Mouse (Mus musculus): ENCODE results near the gene Zfp367. TPM values are rescaled to one million over a fixed set of nuclear protein-coding genes. Genes with fewer than 3 reads are reported as not detected.

The Zfp367 gene
- polyA plus RNA-seq, 1 experiment from 2014 or later, result 15.6 TPM

DNA sequence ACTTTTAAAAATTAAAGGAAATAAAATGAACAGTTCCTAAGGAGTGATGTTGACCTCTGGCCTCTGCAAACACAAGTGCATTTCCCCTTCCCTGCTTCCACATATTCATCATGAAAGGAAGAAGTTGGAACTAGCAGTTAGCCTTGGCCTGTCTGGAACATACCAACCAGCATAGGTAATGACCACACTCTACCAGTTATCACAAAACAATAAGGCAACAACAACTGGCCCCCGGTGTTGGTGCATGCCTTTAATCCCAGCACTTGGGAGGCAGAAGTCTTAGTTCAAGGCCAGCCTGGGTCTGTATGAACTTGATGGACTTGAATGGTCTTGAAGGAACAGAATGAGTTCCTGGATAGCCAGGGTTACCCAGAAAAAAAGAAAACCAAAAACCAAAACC lies 42.6 kb downstream of the Zfp367 start:
- Histone ChIP-seq H3K4me1 (peaks cover 7% of the 10 kb centered on the region; the same call in 1 of the 2 replicates), H3K9me3 (no peaks in the 10 kb centered on the region), H3K36me3 (no peaks in the 10 kb centered on the region), H3K4me3 (no peak overlapping the region), H3K27ac (no peak overlapping the region), H3K9ac (no peak overlapping the region), H3K27me3 (no peaks in the 10 kb centered on the region), H3K4me2 (no peak overlapping the region)
- WGBS, result 92% methylated on average over 1 of the region's 1 CpGs
- ATAC-seq (ENCODE audit: insufficient number of reproducible peaks, insufficient read depth, low FRiP score, low TSS enrichment, low read depth), result no peak

DNA sequence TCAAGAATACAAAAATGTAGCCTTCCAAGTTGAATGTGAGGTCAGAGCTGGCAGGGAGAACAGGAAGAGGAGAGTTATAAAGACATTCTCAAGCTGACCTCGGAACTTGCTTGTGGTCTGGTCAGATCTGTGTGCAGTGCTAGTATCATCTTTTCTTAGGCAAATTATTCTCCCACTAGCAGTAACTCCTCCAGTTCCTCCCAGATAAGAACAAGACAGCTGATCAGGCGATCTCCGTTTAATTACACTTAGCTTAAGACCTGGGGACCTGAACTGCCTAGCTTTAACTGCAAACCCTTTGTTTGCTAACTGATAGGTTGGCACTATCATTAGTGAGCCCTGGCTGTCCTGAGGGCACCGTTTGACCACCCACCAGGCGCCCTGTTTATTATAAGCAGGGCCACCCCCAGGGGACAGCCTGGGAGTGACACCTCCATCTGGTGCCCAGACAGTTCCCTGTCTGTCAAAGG lies 44.6 kb downstream of the Zfp367 start:
- 10% methylated on average over 5 of the region's 5 CpGs for WGBS
- H3K9me3 ChIP-seq, result no peaks in the 10 kb centered on the region
- ATAC-seq (ENCODE audit: insufficient number of reproducible peaks, insufficient read depth, low FRiP score, low TSS enrichment, low read depth), result no peak
- peaks cover 7% of the 10 kb centered on the region; the same call in 1 of the 2 replicates for H3K4me1 ChIP-seq
- no peak overlapping the region for H3K9ac ChIP-seq
- no peak overlapping the region for H3K4me2 ChIP-seq
- no peaks in the 10 kb centered on the region for H3K27me3 ChIP-seq
- no peak overlapping the region for H3K4me3 ChIP-seq
- H3K36me3 ChIP-seq, result no peaks in the 10 kb centered on the region
- no peak overlapping the region for H3K27ac ChIP-seq

DNA sequence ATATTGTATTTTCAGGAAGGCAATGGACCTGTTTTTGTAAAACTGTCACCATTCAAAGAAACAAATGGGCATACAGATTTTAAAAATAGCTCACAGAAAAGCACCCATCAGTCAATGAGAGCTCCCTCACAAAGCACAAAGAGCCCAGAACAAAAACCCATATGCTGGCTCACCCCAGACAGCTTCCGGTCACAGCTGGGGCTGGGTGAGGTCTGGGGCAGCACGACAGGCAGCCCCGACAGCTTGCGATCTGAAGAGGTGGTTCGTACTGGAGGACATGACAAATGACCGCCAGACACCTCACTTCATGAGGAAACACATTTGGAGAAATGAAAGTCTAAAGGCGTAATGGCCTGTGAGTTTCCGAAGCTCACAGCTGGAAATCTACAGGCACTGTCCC lies 45.5 kb downstream of the Zfp367 start:
- Histone ChIP-seq H3K27me3 (no peaks in the 10 kb centered on the region), H3K4me3 (no peak overlapping the region), H3K9me3 (no peaks in the 10 kb centered on the region), H3K36me3 (no peaks in the 10 kb centered on the region), H3K9ac (no peak overlapping the region), H3K4me1 (peaks cover 7% of the 10 kb centered on the region; the same call in 1 of the 2 replicates), H3K4me2 (no peak overlapping the region), H3K27ac (no peak overlapping the region)
- 28% methylated on average over 8 of the region's 8 CpGs for WGBS
- no peak for ATAC-seq (ENCODE audit: insufficient number of reproducible peaks, insufficient read depth, low FRiP score, low TSS enrichment, low read depth)

DNA sequence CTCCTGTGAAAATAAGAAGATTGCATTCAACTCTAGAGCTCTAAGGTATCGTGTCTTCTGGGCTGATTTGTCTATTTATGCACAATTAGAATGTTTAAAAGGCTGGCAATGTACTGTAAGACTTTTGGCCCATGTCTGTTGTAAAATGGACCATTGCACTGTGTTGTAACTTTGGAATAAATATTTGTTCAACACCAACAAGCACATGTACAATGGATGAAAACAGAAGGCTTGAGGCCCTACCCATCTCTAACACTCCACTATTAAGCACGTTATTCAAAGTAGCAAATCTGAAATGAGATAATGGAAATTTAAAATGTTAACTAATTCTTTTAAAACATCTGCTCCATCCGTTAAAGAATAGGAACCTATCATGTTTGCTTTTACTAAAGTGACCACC lies 45.9 kb downstream of the Zfp367 start:
- no peak for ATAC-seq (ENCODE audit: insufficient number of reproducible peaks, insufficient read depth, low FRiP score, low TSS enrichment, low read depth)
- H3K4me3 ChIP-seq, result no peak overlapping the region
- no peaks in the 10 kb centered on the region for H3K27me3 ChIP-seq
- H3K36me3 ChIP-seq, result no peaks in the 10 kb centered on the region
- no peak overlapping the region for H3K27ac ChIP-seq
- 73% methylated on average over 3 of the region's 3 CpGs for WGBS
- H3K9ac ChIP-seq, result no peak overlapping the region
- H3K4me1 ChIP-seq, result peaks cover 7% of the 10 kb centered on the region; the same call in 1 of the 2 replicates
- no peaks in the 10 kb centered on the region for H3K9me3 ChIP-seq
- no peak overlapping the region for H3K4me2 ChIP-seq

DNA sequence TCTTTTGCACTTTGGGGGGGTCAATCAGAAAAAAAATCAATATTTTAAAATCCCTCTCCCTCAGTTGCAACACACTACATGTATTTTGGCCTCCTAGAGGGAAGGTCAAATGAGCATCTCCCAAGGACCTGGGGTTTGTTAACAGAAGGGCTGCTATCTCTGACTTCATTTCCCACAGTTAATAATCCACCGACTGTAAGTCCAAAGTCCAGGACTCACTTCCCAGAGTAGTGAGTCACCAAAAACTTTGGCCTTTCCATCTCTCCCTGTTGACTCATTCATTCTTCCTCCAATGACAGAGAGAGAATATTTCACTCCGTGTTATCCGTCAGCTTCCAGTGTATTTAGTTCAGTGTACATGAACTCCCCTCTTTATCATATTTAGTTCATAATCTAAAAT lies 47.3 kb downstream of the Zfp367 start:
- WGBS, result 89% methylated on average over 3 of the region's 3 CpGs

DNA sequence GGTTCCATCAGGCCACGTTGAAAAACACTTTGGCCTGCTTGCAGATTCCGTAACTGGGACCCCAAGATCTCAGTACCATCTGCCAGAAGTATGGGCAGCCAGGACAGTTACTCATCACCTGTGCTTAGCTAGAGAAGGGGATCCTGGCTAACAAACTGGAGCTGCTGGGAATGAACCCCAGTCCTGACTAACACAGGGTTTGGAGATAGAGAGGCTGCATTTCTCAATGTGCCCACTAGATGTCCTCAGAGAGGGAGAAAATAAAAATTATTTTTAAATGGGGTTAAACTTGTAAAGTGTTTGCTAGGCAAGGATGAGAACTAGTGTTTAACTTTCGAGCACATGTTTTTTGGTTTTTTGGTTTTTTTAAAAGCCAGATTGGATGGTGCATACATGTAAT lies 52.8 kb downstream of the Zfp367 start:
- H3K27ac ChIP-seq, result no peak overlapping the region
- no peak overlapping the region for H3K9ac ChIP-seq
- no peaks in the 10 kb centered on the region for H3K4me1 ChIP-seq
- H3K9me3 ChIP-seq, result no peaks in the 10 kb centered on the region
- no peaks in the 10 kb centered on the region for H3K27me3 ChIP-seq
- no peak overlapping the region for H3K4me2 ChIP-seq
- H3K36me3 ChIP-seq, result no peaks in the 10 kb centered on the region
- ATAC-seq (ENCODE audit: insufficient number of reproducible peaks, insufficient read depth, low FRiP score, low TSS enrichment, low read depth), result no peak
- 63% methylated on average over 3 of the region's 3 CpGs for WGBS
- no peak overlapping the region for H3K4me3 ChIP-seq

More for the DNA sequence above, 47.3 kb downstream of the Zfp367 start:
- H3K27me3 ChIP-seq, result no peaks in the 10 kb centered on the region
- no peak for ATAC-seq (ENCODE audit: insufficient number of reproducible peaks, insufficient read depth, low FRiP score, low TSS enrichment, low read depth)
- no peak overlapping the region for H3K4me2 ChIP-seq
- H3K9ac ChIP-seq, result no peak overlapping the region
- no peaks in the 10 kb centered on the region for H3K9me3 ChIP-seq
- no peaks in the 10 kb centered on the region for H3K36me3 ChIP-seq
- H3K4me1 ChIP-seq, result peaks cover 7% of the 10 kb centered on the region; the same call in 1 of the 2 replicates
- no peak overlapping the region for H3K4me3 ChIP-seq
- H3K27ac ChIP-seq, result no peak overlapping the region

DNA sequence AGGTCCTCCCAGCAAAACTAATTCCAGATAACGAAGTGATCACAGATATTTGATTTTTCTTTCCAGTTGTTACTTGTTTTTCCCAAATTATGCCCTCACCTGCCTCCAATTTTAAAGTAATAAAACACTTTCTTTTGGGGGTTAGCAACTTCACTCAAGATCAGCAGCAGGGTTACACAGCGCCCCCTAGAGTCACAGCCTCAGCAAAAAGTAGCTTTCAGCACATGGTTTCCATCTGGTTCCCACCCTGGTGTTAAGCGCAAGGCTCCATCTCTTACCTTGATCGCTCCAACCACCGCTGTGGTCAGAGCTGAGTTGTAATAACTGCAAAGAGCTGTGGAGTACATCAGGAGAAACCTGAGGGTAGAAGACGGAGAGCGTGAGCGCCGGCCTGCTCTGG lies 54.0 kb downstream of the Zfp367 start:
- H3K27me3 ChIP-seq, result no peaks in the 10 kb centered on the region
- no peak overlapping the region for H3K27ac ChIP-seq
- H3K4me3 ChIP-seq, result no peak overlapping the region
- WGBS, result 72% methylated on average over 9 of the region's 9 CpGs
- H3K9ac ChIP-seq, result no peak overlapping the region
- H3K9me3 ChIP-seq, result no peaks in the 10 kb centered on the region
- ATAC-seq (ENCODE audit: insufficient number of reproducible peaks, insufficient read depth, low FRiP score, low TSS enrichment, low read depth), result no peak
- H3K36me3 ChIP-seq, result no peaks in the 10 kb centered on the region
- H3K4me2 ChIP-seq, result no peak overlapping the region
- no peaks in the 10 kb centered on the region for H3K4me1 ChIP-seq

DNA sequence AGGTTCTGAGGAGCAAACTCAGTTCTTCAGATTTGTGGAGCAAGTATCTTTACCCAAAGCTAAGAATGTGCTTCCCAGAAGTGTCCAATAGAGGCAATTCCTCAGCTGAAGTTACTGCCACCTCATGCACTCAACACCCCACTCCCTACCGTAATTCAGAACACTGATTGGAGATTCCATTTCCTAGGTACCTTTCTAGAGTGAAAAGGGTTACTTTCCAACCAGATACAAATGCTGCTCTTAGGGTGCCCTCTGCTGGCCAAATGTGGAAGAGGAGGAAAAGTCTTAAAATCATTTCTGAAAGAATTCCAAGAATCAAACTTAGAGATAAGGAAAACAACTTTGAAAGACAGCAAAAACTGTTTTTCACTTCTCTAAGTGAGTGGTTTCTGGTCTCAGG lies 59.7 kb downstream of the Zfp367 start:
- WGBS, result 0% methylated on average over 1 of the region's 1 CpGs
- no peaks in the 10 kb centered on the region for H3K27me3 ChIP-seq
- no peaks in the 10 kb centered on the region for H3K36me3 ChIP-seq
- H3K4me2 ChIP-seq, result no peak overlapping the region
- no peak overlapping the region for H3K9ac ChIP-seq
- H3K4me3 ChIP-seq, result no peak overlapping the region
- no peak overlapping the region for H3K27ac ChIP-seq
- no peaks in the 10 kb centered on the region for H3K9me3 ChIP-seq
- H3K4me1 ChIP-seq, result peaks cover 8% of the 10 kb centered on the region
- ATAC-seq (ENCODE audit: insufficient number of reproducible peaks, insufficient read depth, low FRiP score, low TSS enrichment, low read depth), result no peak

DNA sequence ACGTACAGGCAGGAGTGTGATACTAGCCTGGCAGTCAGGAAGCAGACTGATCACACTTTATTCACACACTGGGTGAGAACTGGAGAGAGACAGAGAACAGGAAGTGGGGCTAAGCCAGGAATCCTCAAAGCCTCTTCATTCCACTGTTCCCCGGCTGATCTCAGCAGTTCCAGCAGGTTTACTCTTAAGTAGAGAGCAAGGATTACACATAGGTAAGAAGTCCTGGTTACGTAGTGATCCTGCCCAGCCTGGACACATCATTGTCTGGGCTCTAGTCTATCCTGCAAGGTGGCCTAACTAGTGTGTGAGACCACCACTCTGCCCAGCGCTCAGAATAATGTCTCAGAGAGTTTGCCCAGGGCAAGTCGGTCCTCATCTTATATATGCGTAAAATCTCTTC lies 60.2 kb downstream of the Zfp367 start:
- Histone ChIP-seq H3K27me3 (no peaks in the 10 kb centered on the region), H3K27ac (no peak overlapping the region), H3K4me2 (no peak overlapping the region), H3K9ac (no peak overlapping the region), H3K9me3 (no peaks in the 10 kb centered on the region), H3K4me3 (no peak overlapping the region), H3K4me1 (peaks cover 8% of the 10 kb centered on the region), H3K36me3 (no peaks in the 10 kb centered on the region)
- WGBS, result 61% methylated on average over 6 of the region's 6 CpGs
- ATAC-seq (ENCODE audit: insufficient number of reproducible peaks, insufficient read depth, low FRiP score, low TSS enrichment, low read depth), result no peak

DNA sequence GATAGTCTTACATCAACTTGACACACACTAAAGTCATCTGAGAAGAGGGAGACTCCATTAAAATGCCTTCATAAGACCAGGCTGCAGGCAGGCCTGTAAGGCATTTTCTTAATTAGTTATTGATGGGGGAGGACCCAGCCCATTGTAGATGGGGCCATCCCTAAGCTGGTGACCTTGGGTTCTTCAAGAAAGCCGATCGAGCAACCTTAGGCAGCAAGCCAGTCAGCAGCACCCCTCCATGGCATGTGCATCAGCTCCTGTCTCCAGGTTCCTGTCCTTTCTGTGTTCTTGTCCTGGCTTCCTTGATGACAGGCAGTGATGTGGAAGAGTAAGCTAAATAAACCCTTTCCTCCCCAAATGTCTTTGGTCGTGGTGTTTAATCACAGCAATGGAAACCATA lies 60.9 kb downstream of the Zfp367 start:
- Histone ChIP-seq H3K27me3 (no peaks in the 10 kb centered on the region), H3K9me3 (no peaks in the 10 kb centered on the region), H3K9ac (no peak overlapping the region), H3K36me3 (no peaks in the 10 kb centered on the region), H3K27ac (no peak overlapping the region), H3K4me2 (no peak overlapping the region), H3K4me3 (no peak overlapping the region), H3K4me1 (peaks cover 8% of the 10 kb centered on the region)
- WGBS, result 52% methylated on average over 3 of the region's 3 CpGs
- ATAC-seq (ENCODE audit: insufficient number of reproducible peaks, insufficient read depth, low FRiP score, low TSS enrichment, low read depth), result no peak

DNA sequence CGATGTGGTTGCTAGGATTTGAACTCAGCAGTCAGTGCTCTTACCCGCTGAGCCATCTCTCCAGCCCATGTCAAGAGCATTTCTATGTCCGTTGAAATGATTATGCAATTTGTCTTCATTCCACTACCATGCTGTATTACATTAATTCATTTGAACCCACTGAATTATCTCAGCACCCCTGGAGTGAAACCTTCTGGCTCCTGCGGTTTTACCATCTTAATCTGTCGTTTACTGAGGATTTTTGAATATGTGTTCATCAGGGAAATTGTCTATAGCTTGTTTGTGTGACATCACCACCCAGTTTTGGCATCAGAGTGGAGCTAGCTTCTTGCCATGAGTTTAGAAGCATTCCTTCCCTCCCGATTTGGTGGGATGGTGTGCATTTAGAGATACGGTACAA lies 62.0 kb downstream of the Zfp367 start:
- Histone ChIP-seq H3K4me2 (no peak overlapping the region), H3K27me3 (no peaks in the 10 kb centered on the region), H3K27ac (no peak overlapping the region), H3K9ac (no peak overlapping the region), H3K36me3 (no peaks in the 10 kb centered on the region), H3K4me1 (peaks cover 8% of the 10 kb centered on the region), H3K4me3 (no peak overlapping the region), H3K9me3 (no peaks in the 10 kb centered on the region)
- ATAC-seq (ENCODE audit: insufficient number of reproducible peaks, insufficient read depth, low FRiP score, low TSS enrichment, low read depth), result no peak
- WGBS, result 67% methylated on average over 7 of the region's 7 CpGs

DNA sequence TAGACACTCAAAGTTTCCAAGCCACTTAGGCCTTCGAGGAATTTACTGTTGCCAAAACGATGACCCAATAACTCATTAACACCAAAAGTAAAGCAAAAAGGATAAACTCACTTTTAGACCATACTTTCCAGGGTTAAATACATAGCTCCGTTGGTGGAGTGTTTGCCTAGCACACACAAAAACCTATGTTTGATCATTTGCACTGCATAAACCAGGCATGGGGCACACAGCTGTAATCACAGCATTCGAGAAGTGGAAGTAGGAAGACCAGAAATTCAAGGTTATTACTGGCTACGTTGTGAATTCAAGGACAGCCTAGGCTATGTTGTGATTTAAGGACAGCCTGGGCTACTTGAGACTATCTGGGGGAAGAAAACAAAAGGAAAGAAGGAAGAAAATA lies 62.7 kb downstream of the Zfp367 start:
- no peak for ATAC-seq (ENCODE audit: insufficient number of reproducible peaks, insufficient read depth, low FRiP score, low TSS enrichment, low read depth)
- no peak overlapping the region for H3K4me3 ChIP-seq
- H3K27me3 ChIP-seq, result no peaks in the 10 kb centered on the region
- no peak overlapping the region for H3K4me2 ChIP-seq
- H3K4me1 ChIP-seq, result peaks cover 8% of the 10 kb centered on the region
- no peak overlapping the region for H3K27ac ChIP-seq
- WGBS, result 85% methylated on average over 5 of the region's 5 CpGs
- H3K9ac ChIP-seq, result no peak overlapping the region
- no peaks in the 10 kb centered on the region for H3K36me3 ChIP-seq
- no peaks in the 10 kb centered on the region for H3K9me3 ChIP-seq

DNA sequence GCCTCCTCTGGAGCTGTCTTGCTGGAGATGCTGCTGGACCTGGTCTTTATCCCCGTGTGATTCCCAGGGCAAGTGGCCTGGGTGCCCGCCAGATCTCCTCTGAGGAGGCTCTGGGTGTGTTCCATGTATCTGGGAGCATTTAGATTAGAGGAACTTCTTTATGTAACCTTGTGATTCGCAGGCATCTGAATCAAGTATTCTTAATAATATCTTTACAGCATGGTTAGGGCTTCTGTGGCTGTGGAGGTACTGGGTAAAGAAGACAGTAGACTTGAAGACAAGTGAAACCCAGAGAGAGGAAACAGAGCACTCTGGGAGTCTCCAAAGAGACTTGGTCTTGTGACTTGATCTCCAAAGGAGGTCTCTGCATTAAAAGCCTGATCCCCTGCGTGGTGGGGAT lies 63.9 kb downstream of the Zfp367 start, which contains the start of gene Hsd17b3:
Hsd17b3 (minus strand) TSS at position 101 of the 400 bp plus-strand sequence.
- Histone ChIP-seq H3K27me3 (no peaks in the 10 kb centered on the region), H3K9ac (no peak within 1 kb of the TSS), H3K4me3 (no peak within 1 kb of the TSS), H3K4me2 (no peak within 1 kb of the TSS), H3K9me3 (no peaks in the 10 kb centered on the region), H3K4me1 (peaks cover 8% of the 10 kb centered on the region), H3K36me3 (no peaks in the 10 kb centered on the region), H3K27ac (no peak within 1 kb of the TSS)
- WGBS, result 81% methylated on average over 4 of the region's 4 CpGs
- ATAC-seq (ENCODE audit: insufficient number of reproducible peaks, insufficient read depth, low FRiP score, low TSS enrichment, low read depth), result no peak

All from embryonic facial prominence, embryonic 13.5 days (tissue).